Mouse (Mus musculus): Measurements from ENCODE around the gene Olfr1420. TPM values are rescaled to one million over a fixed set of nuclear protein-coding genes. Genes with fewer than 3 reads are reported as not detected.

The Olfr1420 gene
- polyA plus RNA-seq (2012; ENCODE audit: low replicate concordance): not detected in 2 replicates

GRCm38 (mm10) chr19:11886265-11886664 is at the start of gene Olfr1420:
Olfr1420 (plus strand) TSS chr19:11886565.

GRCm38 (mm10) chr19:11839119-11839518 is 47.2 kb upstream of the Olfr1420 start, which contains the start of gene Olfr1417:
Olfr1417 (minus strand) TSS chr19:11839219.

GRCm38 (mm10) chr19:11860966-11861365 is 25.4 kb upstream of the Olfr1420 start, which contains the start of gene Olfr1418:
Olfr1418 (minus strand) TSS chr19:11861066.

GRCm38 (mm10) chr19:11875006-11875405 is 11.4 kb upstream of the Olfr1420 start, which contains the start of gene Olfr1419:
Olfr1419 (minus strand) TSS chr19:11875106.

GRCm38 (mm10) chr19:11912037-11912532 is 25.7 kb downstream of the Olfr1420 start, which contains the start of gene Patl1:
Patl1 (plus strand) TSS chr19:11912399.

Other genes with a start within 250 kb of the Olfr1420 start
- 0.11 TPM in 1 of 2 replicates, not detected in the other for gene Ms4a3, start 245.7 kb upstream of the Olfr1420 start, polyA plus RNA-seq (2012; ENCODE audit: low replicate concordance)
- not detected in 2 replicates for gene Oosp2, start 226.0 kb upstream of the Olfr1420 start, polyA plus RNA-seq (2012; ENCODE audit: low replicate concordance)
- gene Oosp1, start 195.4 kb upstream of the Olfr1420 start, polyA plus RNA-seq (2012; ENCODE audit: low replicate concordance): 0.17 and 0.20 TPM in 2 replicates
- gene Oosp3, start 189.5 kb upstream of the Olfr1420 start, polyA plus RNA-seq (2012; ENCODE audit: low replicate concordance): not detected in 2 replicates
- not detected in 2 replicates for gene Gif, start 139.0 kb upstream of the Olfr1420 start, polyA plus RNA-seq (2012; ENCODE audit: low replicate concordance)
- 0.78 and 12.6 TPM in 2 replicates for gene Mrpl16, start 116.2 kb upstream of the Olfr1420 start, polyA plus RNA-seq (2012; ENCODE audit: low replicate concordance)
- 3.0 and 10.9 TPM in 2 replicates for gene Stx3, start 67.2 kb upstream of the Olfr1420 start, polyA plus RNA-seq (2012; ENCODE audit: low replicate concordance)
- not detected in 2 replicates for gene Olfr1417, start 47.3 kb upstream of the Olfr1420 start, polyA plus RNA-seq (2012; ENCODE audit: low replicate concordance)
- not detected in 2 replicates for gene Olfr1418, start 25.5 kb upstream of the Olfr1420 start, polyA plus RNA-seq (2012; ENCODE audit: low replicate concordance)
- gene Olfr1419, start 11.5 kb upstream of the Olfr1420 start, polyA plus RNA-seq (2012; ENCODE audit: low replicate concordance): not detected in 2 replicates
- gene Patl1, start 25.8 kb downstream of the Olfr1420 start, polyA plus RNA-seq (2012; ENCODE audit: low replicate concordance): 10.1 and 15.0 TPM in 2 replicates
- 7.2 and 10.9 TPM in 2 replicates for gene Osbp, start 79.4 kb downstream of the Olfr1420 start, polyA plus RNA-seq (2012; ENCODE audit: low replicate concordance)
- gene Olfr1423, start 154.8 kb downstream of the Olfr1420 start, polyA plus RNA-seq (2012; ENCODE audit: low replicate concordance): 0.02 TPM in 1 of 2 replicates, not detected in the other
- not detected in 2 replicates for gene Olfr1424, start 176.1 kb downstream of the Olfr1420 start, polyA plus RNA-seq (2012; ENCODE audit: low replicate concordance)
- gene Olfr1425, start 191.2 kb downstream of the Olfr1420 start, polyA plus RNA-seq (2012; ENCODE audit: low replicate concordance): 0.20 TPM in 1 of 2 replicates, not detected in the other
- not detected in 2 replicates for gene Olfr1426, start 205.4 kb downstream of the Olfr1420 start, polyA plus RNA-seq (2012; ENCODE audit: low replicate concordance)
- gene Olfr1427, start 216.8 kb downstream of the Olfr1420 start, polyA plus RNA-seq (2012; ENCODE audit: low replicate concordance): not detected in 2 replicates
- not detected in 2 replicates for gene Olfr1428, start 229.3 kb downstream of the Olfr1420 start, polyA plus RNA-seq (2012; ENCODE audit: low replicate concordance)
- not detected in 2 replicates for gene Olfr76, start 236.6 kb downstream of the Olfr1420 start, polyA plus RNA-seq (2012; ENCODE audit: low replicate concordance)